Mouse (Mus musculus): ENCODE results near the gene Gm47995.

DNA sequence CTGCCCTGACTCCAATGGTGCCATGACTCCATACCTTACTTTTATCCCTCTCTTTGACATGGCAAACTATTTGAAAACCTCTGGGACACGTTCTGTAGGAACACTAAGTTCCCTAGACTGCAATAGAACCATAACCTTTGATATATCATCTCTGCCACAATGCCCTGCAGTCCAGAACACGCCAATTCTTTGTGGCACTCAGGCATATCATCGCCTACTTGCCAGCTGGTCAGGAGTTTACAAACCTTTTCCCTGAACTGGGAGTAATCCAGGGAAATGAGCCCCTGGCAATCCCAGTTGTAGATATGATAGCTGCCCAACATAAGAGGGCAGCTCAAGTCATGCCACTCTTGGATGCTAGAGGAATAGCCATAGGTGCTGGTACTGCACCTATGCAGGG is 34.1 kb downstream of the Gm47995 start:
- TF ChIP-seq CTCF (conservative IDR thresholded peaks at IDR 0.05 in 1 of 2, IDR thresholded peaks at IDR 0.05 in 1 of 2; ENCODE audit: low read depth in 2 of 2, low read length in 2 of 2) (no peak), HCFC1 (IDR thresholded peaks at IDR 0.05; ENCODE audit: low read depth, low read length) (no peak), POLR2A (IDR thresholded peaks at IDR 0.05; ENCODE audit: low read depth, low read length) (no peak), MAX (IDR thresholded peaks at IDR 0.05; ENCODE audit: low read length) (no peak), KAT2A (IDR thresholded peaks at IDR 0.05; ENCODE audit: insufficient replicate concordance, low read length) (no peak), MEF2A (IDR thresholded peaks at IDR 0.05; ENCODE audit: borderline replicate concordance, low read depth, low read length) (no peak), MAFK (IDR thresholded peaks at IDR 0.05; ENCODE audit: insufficient replicate concordance, low read length) (no peak), CHD2 (IDR thresholded peaks at IDR 0.05; ENCODE audit: low read length) (no peak), JUND (conservative IDR thresholded peaks at IDR 0.05; ENCODE audit: low read depth, low read length) (no peak)

Measured in CH12.LX (cell line).